ENCODE assay signal across 9 mouse cellular contexts in the genomic region with DNA sequence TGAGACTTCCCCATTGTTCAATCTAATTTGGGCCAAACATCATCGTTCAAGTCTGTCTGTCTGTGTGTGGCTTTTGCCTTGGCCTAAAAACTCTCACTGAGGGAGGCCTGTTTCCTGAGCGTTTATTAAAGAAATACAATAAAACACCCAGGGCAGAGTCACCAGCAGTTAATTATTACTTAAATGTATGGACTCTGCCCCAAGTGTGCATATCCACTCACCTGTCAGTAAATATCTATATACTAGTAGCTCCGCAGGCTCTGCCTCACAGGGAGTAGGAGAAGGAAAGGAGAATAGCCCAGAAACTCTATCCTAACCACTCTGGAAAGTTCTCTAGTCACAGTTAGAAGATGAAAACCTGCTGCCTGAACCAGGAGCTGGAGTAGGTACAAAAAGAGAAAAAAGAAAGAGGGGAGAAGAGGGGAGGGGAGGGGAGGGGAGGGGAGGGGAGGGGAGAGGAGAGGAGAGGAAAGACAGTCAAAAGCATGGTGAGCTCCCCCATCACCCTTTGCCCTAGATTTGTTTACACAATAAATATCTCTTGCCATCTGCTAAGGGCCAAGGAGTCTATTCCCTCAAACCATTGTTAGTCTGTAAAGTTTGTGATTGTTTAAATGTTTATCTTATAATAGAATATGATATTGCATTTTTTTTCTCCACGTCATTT.
DNase-seq lines count a peak whose midpoint lies in the region; ATAC-seq and TF ChIP-seq lines count a peak whose summit lies in the region.
"Had no signal": no experiment of that assay in that cellular context is flagged by ENCODE, and none has a peak within 500 bp of the region (broad histone marks: within the 10 kb centered on the region; RNA-seq: fewer than 3 reads in every experiment).

No protein-coding gene starts in this region.

- DNase-seq in heart, adult 9 months (ENCODE audit: low spot score in 2 of 2), result no peak
- DNase-seq in lung, adult 2 months, result no peak
- no peak for DNase-seq in retina, embryonic 14.5 days (ENCODE audit: low spot score)
- no peak for DNase-seq in adrenal gland, postnatal 4 days (ENCODE audit: low spot score in 2 of 2)

- no peak overlapping the region for H3K4me3 ChIP-seq in heart, embryonic 13.5 days
- H3K4me3 ChIP-seq in lung, embryonic 15.5 days, result no peak overlapping the region
- no peak overlapping the region for H3K4me3 ChIP-seq in lung, adult 2 months (replicated peaks; ENCODE audit: extremely low read depth, low read depth, low read length)
- no peak overlapping the region for H3K4me3 ChIP-seq in hindbrain, embryonic 15.5 days
- no peak overlapping the region for H3K4me3 ChIP-seq in neural tube, embryonic 15.5 days (replicated peaks)

- no peaks in the 10 kb centered on the region for H3K27me3 ChIP-seq in heart, embryonic 13.5 days (replicated peaks)
- no peaks in the 10 kb centered on the region for H3K27me3 ChIP-seq in lung, embryonic 15.5 days
- no peaks in the 10 kb centered on the region for H3K27me3 ChIP-seq in hindbrain, embryonic 15.5 days
- no peaks in the 10 kb centered on the region for H3K27me3 ChIP-seq in neural tube, embryonic 15.5 days (replicated peaks)

- H3K27ac ChIP-seq in heart, embryonic 13.5 days (replicated peaks), result peak overlapping the region; percentile 74
- peak overlapping the region; percentile 45 for H3K27ac ChIP-seq in lung, embryonic 15.5 days
- peak overlapping the region; percentile 20; the same call in 1 of the 2 replicates for H3K27ac ChIP-seq in hindbrain, embryonic 15.5 days (replicated peaks)
- H3K27ac ChIP-seq in neural tube, embryonic 15.5 days (replicated peaks), result peak overlapping the region; percentile 58; the same call in 1 of the 2 replicates

- 66% methylated on average over 4 of the region's 4 CpGs for WGBS in heart, embryonic 13.5 days
- 47% methylated on average over 4 of the region's 4 CpGs for WGBS in lung, embryonic 15.5 days
- WGBS in lung, adult 2 months, result 53% methylated on average over 4 of the region's 4 CpGs
- 64% methylated on average over 4 of the region's 4 CpGs for WGBS in hindbrain, embryonic 15.5 days
- WGBS in neural tube, embryonic 15.5 days, result 63% methylated on average over 4 of the region's 4 CpGs

- no peak for ATAC-seq in heart, embryonic 13.5 days (ENCODE audit: extremely low read depth, insufficient number of reproducible peaks, low FRiP score, low TSS enrichment)
- no peak; the same call in 1 of the 2 replicates for ATAC-seq in lung, embryonic 15.5 days (ENCODE audit: borderline replicate concordance, extremely low read depth, low FRiP score, low TSS enrichment)
- no peak for ATAC-seq in hindbrain, embryonic 15.5 days (ENCODE audit: low FRiP score, low read depth)
- no peak for ATAC-seq in neural tube, embryonic 15.5 days (ENCODE audit: low FRiP score)
- ATAC-seq: CD4-positive, CD25-positive, alpha-beta regulatory T cell, adult 4 months had no signal

- TF ChIP-seq CTCF in lung, adult 2 months (IDR thresholded peaks at IDR 0.05; ENCODE audit: insufficient read depth, low read length), result no peak

- no peak for TF ChIP-seq POLR2A in lung, adult 2 months (IDR thresholded peaks at IDR 0.05; ENCODE audit: borderline replicate concordance, extremely low read depth, low read depth, low read length)

- no peaks in the 10 kb centered on the region for H3K9me3 ChIP-seq in heart, embryonic 13.5 days
- H3K9me3 ChIP-seq in lung, embryonic 15.5 days, result no peaks in the 10 kb centered on the region
- H3K9me3 ChIP-seq in hindbrain, embryonic 15.5 days, result no peaks in the 10 kb centered on the region
- no peaks in the 10 kb centered on the region for H3K9me3 ChIP-seq in neural tube, embryonic 15.5 days (replicated peaks)

- no peak overlapping the region for H3K9ac ChIP-seq in heart, embryonic 13.5 days
- no peak overlapping the region for H3K9ac ChIP-seq in lung, embryonic 15.5 days
- no peak overlapping the region for H3K9ac ChIP-seq in hindbrain, embryonic 15.5 days
- no peak overlapping the region for H3K9ac ChIP-seq in neural tube, embryonic 15.5 days (replicated peaks)

- peaks cover 59% of the 10 kb centered on the region for H3K4me1 ChIP-seq in heart, embryonic 13.5 days
- peaks cover 38% of the 10 kb centered on the region for H3K4me1 ChIP-seq in lung, embryonic 15.5 days
- peaks cover 22% of the 10 kb centered on the region for H3K4me1 ChIP-seq in lung, adult 2 months (ENCODE audit: control insufficient read depth, insufficient read depth, low read length)
- peaks cover 21% of the 10 kb centered on the region for H3K4me1 ChIP-seq in hindbrain, embryonic 15.5 days (replicated peaks)
- peaks cover 24% of the 10 kb centered on the region for H3K4me1 ChIP-seq in neural tube, embryonic 15.5 days

- H3K4me2 ChIP-seq in heart, embryonic 13.5 days, result no peak overlapping the region
- H3K4me2 ChIP-seq in lung, embryonic 15.5 days, result no peak overlapping the region
- no peak overlapping the region for H3K4me2 ChIP-seq in hindbrain, embryonic 15.5 days
- no peak overlapping the region for H3K4me2 ChIP-seq in neural tube, embryonic 15.5 days

- no peaks in the 10 kb centered on the region for H3K36me3 ChIP-seq in heart, embryonic 13.5 days
- H3K36me3 ChIP-seq in lung, embryonic 15.5 days, result no peaks in the 10 kb centered on the region
- no peaks in the 10 kb centered on the region for H3K36me3 ChIP-seq in hindbrain, embryonic 15.5 days
- no peaks in the 10 kb centered on the region for H3K36me3 ChIP-seq in neural tube, embryonic 15.5 days

Comparison
In these comparisons a context has a peak if more than half of its experiments do, and no peak if none do; other contexts are left out.
1. H3K27ac ChIP-seq: peak in every context shown above with its lines; median percentile 74 in heart, embryonic 13.5 days; 58 in neural tube, embryonic 15.5 days; 45 in lung, embryonic 15.5 days; 20 in hindbrain, embryonic 15.5 days.